Mouse (Mus musculus): ENCODE measurements around the gene Ak7. TPM values are rescaled to one million over a fixed set of nuclear protein-coding genes. Genes with fewer than 3 reads are reported as not detected.

Gene Ak7
- polyA plus RNA-seq, 1 experiment from 2014 or later, result 0.13 TPM

GRCm38 (mm10) chr12:105813957-105814356 is 108.2 kb downstream of the Ak7 start:
- Histone ChIP-seq H3K36me3 (ENCODE audit: control insufficient read depth, insufficient read depth, low read length) (no peaks in the 10 kb centered on the region; the same call in 1 of the 2 replicates), H3K9me3 (ENCODE audit: control insufficient read depth, low read length) (no peaks in the 10 kb centered on the region), H3K4me3 (ENCODE audit: low read depth, low read length) (no peak overlapping the region), H3K27me3 (ENCODE audit: control insufficient read depth, insufficient read depth, low read length) (no peaks in the 10 kb centered on the region), H3K4me2 (ENCODE audit: low read depth, low read length, severe bottlenecking) (no peak overlapping the region), H3K9ac (ENCODE audit: low read length) (no peak overlapping the region), H3K27ac (ENCODE audit: low read depth, low read length) (no peak overlapping the region), H3K4me1 (replicated peaks; ENCODE audit: control insufficient read depth, insufficient read depth, low read length) (no peaks in the 10 kb centered on the region)
- DNase-seq (ENCODE audit: low spot score) (no peak), ATAC-seq (replicated peaks; ENCODE audit: low FRiP score) (no peak)
- WGBS, result 91% methylated on average over 6 of the region's 6 CpGs

- Histone ChIP-seq H3K9ac (ENCODE audit: low read length) (no peak overlapping the region), H3K9me3 (ENCODE audit: control insufficient read depth, low read length) (no peaks in the 10 kb centered on the region), H3K4me3 (ENCODE audit: low read depth, low read length) (no peak overlapping the region), H3K4me1 (replicated peaks; ENCODE audit: control insufficient read depth, insufficient read depth, low read length) (no peaks in the 10 kb centered on the region), H3K27ac (ENCODE audit: low read depth, low read length) (no peak overlapping the region), H3K27me3 (ENCODE audit: control insufficient read depth, insufficient read depth, low read length) (no peaks in the 10 kb centered on the region), H3K4me2 (ENCODE audit: low read depth, low read length, severe bottlenecking) (no peak overlapping the region), H3K36me3 (ENCODE audit: control insufficient read depth, insufficient read depth, low read length) (peaks cover 18% of the 10 kb centered on the region)
- DNase-seq (ENCODE audit: low spot score) (no peak), ATAC-seq (replicated peaks; ENCODE audit: low FRiP score) (no peak)
- WGBS, result 86% methylated on average over 4 of the region's 4 CpGs
These were observed 117.7 kb downstream of the Ak7 start for GRCm38 (mm10) chr12:105823472-105823871.

- H3K4me2 ChIP-seq (ENCODE audit: low read depth, low read length, severe bottlenecking), result no peak overlapping the region
- no peaks in the 10 kb centered on the region for H3K9me3 ChIP-seq (ENCODE audit: control insufficient read depth, low read length)
- ATAC-seq (replicated peaks; ENCODE audit: low FRiP score) (no peak), DNase-seq (ENCODE audit: low spot score) (no peak)
- no peaks in the 10 kb centered on the region for H3K4me1 ChIP-seq (replicated peaks; ENCODE audit: control insufficient read depth, insufficient read depth, low read length)
- no peak overlapping the region for H3K27ac ChIP-seq (ENCODE audit: low read depth, low read length)
- no peaks in the 10 kb centered on the region for H3K27me3 ChIP-seq (ENCODE audit: control insufficient read depth, insufficient read depth, low read length)
- no peak overlapping the region for H3K4me3 ChIP-seq (ENCODE audit: low read depth, low read length)
- no peak overlapping the region for H3K9ac ChIP-seq (ENCODE audit: low read length)
- 86% methylated on average over 8 of the region's 8 CpGs for WGBS
- H3K36me3 ChIP-seq (ENCODE audit: control insufficient read depth, insufficient read depth, low read length), result peaks cover 27% of the 10 kb centered on the region
These were observed 119.0 kb downstream of the Ak7 start for GRCm38 (mm10) chr12:105824743-105825142.

- Histone ChIP-seq H3K9me3 (ENCODE audit: control insufficient read depth, low read length) (no peaks in the 10 kb centered on the region), H3K9ac (ENCODE audit: low read length) (no peak overlapping the region), H3K27me3 (ENCODE audit: control insufficient read depth, insufficient read depth, low read length) (no peaks in the 10 kb centered on the region), H3K4me1 (replicated peaks; ENCODE audit: control insufficient read depth, insufficient read depth, low read length) (no peaks in the 10 kb centered on the region), H3K4me3 (ENCODE audit: low read depth, low read length) (no peak overlapping the region), H3K4me2 (ENCODE audit: low read depth, low read length, severe bottlenecking) (no peak overlapping the region), H3K27ac (ENCODE audit: low read depth, low read length) (no peak overlapping the region), H3K36me3 (ENCODE audit: control insufficient read depth, insufficient read depth, low read length) (peaks cover 29% of the 10 kb centered on the region)
- ATAC-seq (replicated peaks; ENCODE audit: low FRiP score) (no peak), DNase-seq (ENCODE audit: low spot score) (no peak)
- 96% methylated on average over 4 of the region's 4 CpGs for WGBS
These were observed 119.5 kb downstream of the Ak7 start for GRCm38 (mm10) chr12:105825266-105825665.

Other genes starting within 250 kb of the Ak7 start
- 0.11 and 0.39 TPM in 2 replicates for gene Bdkrb2, start 142.8 kb upstream of the Ak7 start, polyA plus RNA-seq (2014; fragmentation: Nextera tagmentation; extraction: Ambion mirVana)
- gene Bdkrb1, start 102.9 kb upstream of the Ak7 start, polyA plus RNA-seq (2014; fragmentation: Nextera tagmentation; extraction: Ambion mirVana), result not detected in 2 replicates
- gene Gskip, start 21.1 kb upstream of the Ak7 start, polyA plus RNA-seq (2014; fragmentation: Nextera tagmentation; extraction: Ambion mirVana), result 30.4 and 32.6 TPM in 2 replicates
- 15.2 and 18.2 TPM in 2 replicates for gene Atg2b, start 20.8 kb upstream of the Ak7 start, polyA plus RNA-seq (2014; fragmentation: Nextera tagmentation; extraction: Ambion mirVana)
- gene Papola, start 78.7 kb downstream of the Ak7 start, polyA plus RNA-seq (2014; fragmentation: Nextera tagmentation; extraction: Ambion mirVana), result 222 and 256 TPM in 2 replicates

Data from forebrain, embryonic 11.5 days (tissue).